Mouse (Mus musculus): ENCODE results near the gene Rfx2. TPM values are rescaled to one million over a fixed set of nuclear protein-coding genes. Genes with fewer than 3 reads are reported as not detected.

The Rfx2 gene
- polyA plus RNA-seq, 1 experiment from 2014 or later: 3.6 TPM

DNA sequence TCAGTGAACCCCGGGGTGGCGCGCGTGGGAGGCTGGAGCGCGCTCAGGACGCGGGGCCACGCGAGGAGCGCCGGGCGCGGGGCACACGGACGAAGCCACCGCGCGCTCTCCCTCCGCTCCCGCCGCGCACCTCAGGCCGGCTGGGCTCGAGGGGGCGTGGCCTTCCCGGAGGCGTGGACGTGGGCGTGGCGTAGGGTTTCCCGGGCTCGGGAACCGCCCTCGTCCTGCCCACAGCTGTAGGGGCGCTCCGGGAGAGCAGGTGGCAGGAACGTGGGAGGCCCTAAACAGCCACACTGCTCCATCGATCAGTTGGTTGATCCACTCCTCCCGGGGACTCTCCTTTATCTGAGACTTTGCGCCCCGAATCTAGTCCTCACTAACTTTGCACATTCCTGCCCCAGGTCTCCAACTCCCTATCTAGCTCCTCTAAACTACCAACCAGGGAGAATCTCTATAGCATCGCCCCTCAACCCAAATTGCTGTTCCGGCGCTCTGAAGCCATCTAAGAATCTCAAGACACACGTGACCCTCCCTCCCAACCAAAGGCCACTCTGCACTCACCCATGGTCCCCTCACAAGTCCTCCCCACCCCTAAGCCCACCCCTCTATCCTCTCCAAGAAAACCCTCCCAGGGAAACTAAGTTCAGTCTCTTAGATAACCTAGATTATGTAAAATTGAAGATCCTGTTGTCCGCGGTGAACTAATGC lies 73.2 kb downstream of the Rfx2 start, which contains the start of gene Nrtn:
TSS of gene Nrtn (minus strand) at position 115 of the 708 bp plus-strand sequence.
- peak within 1 kb of the TSS; percentile 54 for H3K4me3 ChIP-seq (ENCODE audit: low read depth, low read length)
- H3K36me3 ChIP-seq (replicated peaks; ENCODE audit: insufficient read depth, low read length): no peaks in the 10 kb centered on the region
- no peaks in the 10 kb centered on the region for H3K9me3 ChIP-seq (ENCODE audit: low read length)
- H3K27ac ChIP-seq (ENCODE audit: low read depth): 0 out of 2 replicates have a peak within 1 kb of the TSS, but pooled peaks have one; percentile 11
- peaks cover 54% of the 10 kb centered on the region for H3K27me3 ChIP-seq (ENCODE audit: insufficient read depth, low read length)
- peak within 1 kb of the TSS; percentile 92 for H3K4me2 ChIP-seq (ENCODE audit: low read depth, low read length)
- 0% methylated on average over 22 of the region's 48 CpGs for WGBS (ENCODE audit: insufficient replicate concordance)
- peak; percentile 91 for DNase-seq
- ATAC-seq: peak; percentile 71
- H3K4me1 ChIP-seq (ENCODE audit: insufficient read depth): peaks cover 36% of the 10 kb centered on the region
- TF ChIP-seq EP300 (IDR thresholded peaks at IDR 0.05; ENCODE audit: low read depth) (no peak), CTCF (IDR thresholded peaks at IDR 0.05; ENCODE audit: low read depth) (0 out of 2 replicates have a peak, but pooled peaks have one; percentile 1)
- H3K9ac ChIP-seq (replicated peaks): peak within 1 kb of the TSS; percentile 65

DNA sequence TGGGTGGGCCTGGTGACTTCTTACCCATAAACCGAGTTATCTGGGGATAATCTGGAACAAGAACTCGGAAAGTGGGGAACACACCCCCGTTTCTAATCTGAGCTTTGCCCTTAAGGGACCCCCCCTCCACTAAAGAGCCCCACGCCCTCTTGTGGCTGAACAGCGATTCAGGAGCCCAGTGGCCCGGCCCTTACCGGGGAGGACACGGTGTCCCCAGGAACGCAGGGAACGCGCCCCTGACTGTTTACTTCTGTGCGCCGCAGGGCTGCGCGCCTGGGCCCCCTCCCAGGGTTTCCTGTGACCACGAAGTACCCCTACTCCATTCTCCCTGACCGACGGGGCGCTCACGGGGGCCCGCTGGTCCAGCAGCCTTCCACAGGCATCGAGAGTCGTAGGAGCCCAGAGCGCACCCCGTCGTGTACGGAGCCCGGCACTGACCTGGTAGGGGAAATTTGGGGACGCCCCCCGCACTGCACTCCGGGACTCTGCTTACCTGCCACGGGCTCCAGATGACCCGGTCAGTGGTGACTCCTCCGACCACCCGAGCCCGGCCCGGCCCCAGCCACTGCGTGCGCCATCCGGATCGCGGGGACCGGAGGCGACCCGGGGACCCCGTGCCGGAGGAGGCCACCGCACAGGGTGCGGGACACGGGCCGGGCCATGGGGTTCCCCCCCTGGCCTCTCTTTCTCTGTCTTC lies 74.0 kb downstream of the Rfx2 start:
- no peak overlapping the region for H3K27ac ChIP-seq (ENCODE audit: low read depth)
- 2% methylated on average over 40 of the region's 51 CpGs for WGBS (ENCODE audit: insufficient replicate concordance)
- peak; percentile 55 for DNase-seq
- ATAC-seq: peak; percentile 14
- H3K27me3 ChIP-seq (ENCODE audit: insufficient read depth, low read length): peaks cover 61% of the 10 kb centered on the region
- H3K4me3 ChIP-seq (ENCODE audit: low read depth, low read length): peak overlapping the region; percentile 54
- H3K9me3 ChIP-seq (ENCODE audit: low read length): no peaks in the 10 kb centered on the region
- H3K4me1 ChIP-seq (ENCODE audit: insufficient read depth): peaks cover 30% of the 10 kb centered on the region
- peak overlapping the region; percentile 92 for H3K4me2 ChIP-seq (ENCODE audit: low read depth, low read length)
- no peaks in the 10 kb centered on the region for H3K36me3 ChIP-seq (replicated peaks; ENCODE audit: insufficient read depth, low read length)
- TF ChIP-seq EP300 (IDR thresholded peaks at IDR 0.05; ENCODE audit: low read depth): no peak
- TF ChIP-seq CTCF (IDR thresholded peaks at IDR 0.05; ENCODE audit: low read depth): peak; percentile 55
- peak overlapping the region; percentile 65 for H3K9ac ChIP-seq (replicated peaks)

DNA sequence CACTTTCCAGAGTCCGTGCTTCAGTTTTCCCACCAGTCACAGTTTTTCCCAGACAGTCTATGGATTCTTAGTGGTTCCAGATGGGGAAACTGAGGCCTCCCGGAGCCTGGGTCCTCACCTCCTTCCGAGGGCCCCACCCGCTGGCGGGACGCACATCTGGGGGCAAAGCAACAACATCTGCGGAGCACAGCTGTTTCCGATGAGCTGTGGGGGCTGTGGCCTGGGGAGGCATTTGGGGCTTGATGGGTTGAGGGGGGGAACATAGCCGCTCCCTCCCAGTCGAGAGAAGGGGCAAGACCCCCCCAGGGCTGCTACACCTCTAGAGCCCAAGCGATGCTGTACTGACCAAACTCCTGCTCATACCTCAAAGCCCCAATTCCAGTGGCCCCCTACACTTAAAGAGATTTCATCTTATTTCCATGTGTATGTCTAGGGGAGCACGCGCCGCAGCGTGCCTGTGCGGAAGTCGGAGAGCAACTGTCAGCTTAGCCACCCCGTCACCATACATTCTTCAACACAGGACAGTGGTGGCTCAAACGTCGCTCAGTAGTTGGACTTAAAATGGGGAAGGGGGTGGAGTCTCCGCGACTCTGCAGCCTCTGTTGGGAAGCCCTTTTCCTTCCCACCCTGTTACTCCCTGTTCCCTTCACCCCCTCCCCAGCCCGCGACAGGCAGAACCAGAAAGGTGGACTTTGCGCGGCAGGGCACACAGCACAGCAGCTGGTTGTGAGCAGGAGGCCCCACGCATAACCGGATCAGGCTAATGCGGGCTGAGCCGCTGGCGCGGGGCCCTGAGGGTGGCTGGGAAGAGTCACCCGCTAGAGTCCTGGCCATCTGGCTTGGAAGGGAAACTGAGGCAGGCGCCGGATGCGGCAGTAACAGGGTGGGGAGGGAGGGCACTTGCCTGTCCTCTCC lies 76.3 kb downstream of the Rfx2 start:
- no peak for TF ChIP-seq EP300 (IDR thresholded peaks at IDR 0.05; ENCODE audit: low read depth)
- TF ChIP-seq CTCF (IDR thresholded peaks at IDR 0.05; ENCODE audit: low read depth): no peak
- ATAC-seq: no peak
- H3K27ac ChIP-seq (ENCODE audit: low read depth): no peak overlapping the region
- H3K9me3 ChIP-seq (ENCODE audit: low read length): no peaks in the 10 kb centered on the region
- no peak overlapping the region for H3K4me3 ChIP-seq (ENCODE audit: low read depth, low read length)
- DNase-seq: no peak
- H3K36me3 ChIP-seq (replicated peaks; ENCODE audit: insufficient read depth, low read length): no peaks in the 10 kb centered on the region
- peaks cover 22% of the 10 kb centered on the region for H3K4me1 ChIP-seq (ENCODE audit: insufficient read depth)
- H3K27me3 ChIP-seq (ENCODE audit: insufficient read depth, low read length): peaks cover 71% of the 10 kb centered on the region
- 10% methylated on average over 36 of the region's 36 CpGs for WGBS (ENCODE audit: insufficient replicate concordance)
- H3K9ac ChIP-seq (replicated peaks): no peak overlapping the region; the same call in 1 of the 2 replicates
- H3K4me2 ChIP-seq (ENCODE audit: low read depth, low read length): peak overlapping the region; percentile 52

DNA sequence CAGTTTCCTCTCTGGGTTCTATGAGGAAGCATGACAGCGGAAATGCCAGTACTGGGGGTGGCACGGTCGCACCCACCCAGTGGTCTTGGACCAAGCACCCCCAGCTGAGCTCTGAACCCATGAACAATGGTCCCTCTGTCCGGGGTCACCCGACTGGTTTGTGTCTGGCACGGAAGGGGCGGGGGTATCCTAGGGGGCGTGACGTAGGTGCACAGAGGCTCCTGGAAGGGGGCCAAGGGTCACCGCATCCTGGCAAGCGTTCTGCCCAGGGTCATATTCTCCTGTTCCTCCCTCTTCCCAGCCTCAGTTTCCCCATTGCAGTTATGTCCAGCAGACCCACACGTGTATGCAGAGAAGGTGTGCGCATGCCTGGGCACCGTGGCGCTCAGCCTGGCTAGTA lies 77.4 kb downstream of the Rfx2 start:
- H3K9ac ChIP-seq (replicated peaks): no peak overlapping the region
- H3K4me1 ChIP-seq (ENCODE audit: insufficient read depth): peaks cover 21% of the 10 kb centered on the region
- H3K4me3 ChIP-seq (ENCODE audit: low read depth, low read length): no peak overlapping the region
- no peaks in the 10 kb centered on the region for H3K36me3 ChIP-seq (replicated peaks; ENCODE audit: insufficient read depth, low read length)
- H3K4me2 ChIP-seq (ENCODE audit: low read depth, low read length): no peak overlapping the region
- peaks cover 71% of the 10 kb centered on the region for H3K27me3 ChIP-seq (ENCODE audit: insufficient read depth, low read length)
- no peak overlapping the region for H3K27ac ChIP-seq (ENCODE audit: low read depth)
- ATAC-seq (no peak), DNase-seq (no peak)
- 28% methylated on average over 13 of the region's 15 CpGs for WGBS (ENCODE audit: insufficient replicate concordance)
- H3K9me3 ChIP-seq (ENCODE audit: low read length): no peaks in the 10 kb centered on the region
- TF ChIP-seq EP300 (IDR thresholded peaks at IDR 0.05; ENCODE audit: low read depth) (no peak), CTCF (IDR thresholded peaks at IDR 0.05; ENCODE audit: low read depth) (no peak)

DNA sequence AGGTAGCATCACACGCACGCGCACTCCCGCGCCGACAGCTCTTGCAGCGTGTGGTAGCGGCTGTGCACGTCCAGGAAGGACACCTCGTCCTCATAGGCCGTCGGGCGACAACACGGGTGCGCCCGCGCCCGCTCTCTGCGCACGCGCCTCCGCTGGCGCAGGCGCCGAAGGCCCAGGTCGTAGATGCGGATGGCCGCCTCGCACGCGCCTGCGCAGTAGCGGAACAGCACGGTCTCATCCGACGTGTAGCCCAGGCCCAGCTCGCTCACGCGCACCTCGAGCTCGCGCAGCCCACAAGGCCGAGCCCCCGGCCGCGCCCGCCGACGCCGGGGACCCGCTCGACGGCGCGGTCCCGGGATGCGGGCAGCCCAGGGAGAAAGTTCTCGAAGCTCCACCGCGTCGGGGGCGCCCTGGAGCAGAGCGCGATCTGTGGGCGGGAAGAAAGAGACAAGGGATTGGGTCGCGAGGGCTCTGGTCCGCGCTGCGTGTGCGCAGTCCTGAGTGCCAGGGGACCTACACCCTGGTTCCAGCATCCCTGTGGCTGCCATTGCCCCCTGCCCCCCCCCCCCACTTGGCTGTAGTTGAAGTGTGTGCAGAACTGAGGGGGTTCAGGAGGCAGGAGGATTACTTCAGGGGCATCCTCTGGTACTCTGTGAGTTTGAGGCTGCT lies 79.3 kb downstream of the Rfx2 start:
- Histone ChIP-seq H3K36me3 (replicated peaks; ENCODE audit: insufficient read depth, low read length) (no peaks in the 10 kb centered on the region), H3K9ac (replicated peaks) (no peak overlapping the region), H3K4me1 (ENCODE audit: insufficient read depth) (peaks cover 3% of the 10 kb centered on the region; the same call in 1 of the 2 replicates), H3K27me3 (ENCODE audit: insufficient read depth, low read length) (peaks cover 56% of the 10 kb centered on the region), H3K4me3 (ENCODE audit: low read depth, low read length) (no peak overlapping the region), H3K27ac (ENCODE audit: low read depth) (no peak overlapping the region), H3K9me3 (ENCODE audit: low read length) (no peaks in the 10 kb centered on the region), H3K4me2 (ENCODE audit: low read depth, low read length) (peak overlapping the region; percentile 44; the same call in 1 of the 2 replicates)
- ATAC-seq (peak; percentile 66), DNase-seq (peak; percentile 58)
- 38% methylated on average over 66 of the region's 71 CpGs for WGBS (ENCODE audit: insufficient replicate concordance)
- no peak for TF ChIP-seq CTCF (IDR thresholded peaks at IDR 0.05; ENCODE audit: low read depth)
- no peak for TF ChIP-seq EP300 (IDR thresholded peaks at IDR 0.05; ENCODE audit: low read depth)
